Mouse (Mus musculus) midbrain, embryonic 16.5 days (tissue): Measurements from ENCODE around the gene Jph2. TPM values are rescaled to one million over a fixed set of nuclear protein-coding genes. Genes with fewer than 3 reads are reported as not detected.

Source experiments
- ATAC-seq: fragments of 200-750 bp; cut with Nextera tagmentation; 2 replicates; pipeline ENCODE4 v1.8.0; 2017; ENCODE audit warnings: moderate TSS enrichment
- H3K27ac ChIP-seq: fragments of 300-500 bp; sonication (generic); 2 replicates; pipeline ENCODE4 v1.5.1; 2014; ENCODE audit warnings: mild to moderate bottlenecking, low read length, mixed read lengths
- H3K27me3 ChIP-seq: fragments of 300-500 bp; sonication (generic); 2 replicates; pipeline ENCODE4 v1.6.1; 2014; ENCODE audit warnings: low read depth, low read length, mixed read lengths; ENCODE audit not compliant: control insufficient read depth, insufficient read depth
- H3K36me3 ChIP-seq: fragments of 300-500 bp; sonication (generic); 2 replicates; pipeline ENCODE4 v1.6.1; 2014; ENCODE audit warnings: mild to moderate bottlenecking, low read length, moderate library complexity, mixed read lengths; ENCODE audit not compliant: control insufficient read depth, insufficient read depth
- H3K4me1 ChIP-seq: fragments of 300-500 bp; sonication (generic); 2 replicates; pipeline ENCODE4 v1.6.1; 2014; ENCODE audit warnings: mild to moderate bottlenecking, low read length, mixed read lengths; ENCODE audit not compliant: control insufficient read depth, insufficient read depth
- H3K4me2 ChIP-seq: fragments of 300-500 bp; sonication (generic); 2 replicates; pipeline ENCODE4 v1.6.1; 2014; ENCODE audit warnings: mild to moderate bottlenecking, low read length, mixed read lengths
- H3K4me3 ChIP-seq: fragments of 300-500 bp; sonication (generic); 2 replicates; pipeline ENCODE4 v1.5.1; 2014; ENCODE audit warnings: low read depth, mild to moderate bottlenecking, low read length, moderate library complexity, mixed read lengths
- H3K9ac ChIP-seq: fragments of 300-500 bp; sonication (generic); 2 replicates; pipeline ENCODE4 v1.6.1; 2014; ENCODE audit warnings: low read depth, low read length, mixed read lengths
- H3K9me3 ChIP-seq: fragments of 300-500 bp; sonication (generic); replicated peaks from 2 replicates; pipeline ENCODE4 v1.6.1; 2014; ENCODE audit warnings: mild to moderate bottlenecking, low read length, mixed read lengths; ENCODE audit not compliant: control insufficient read depth, poor library complexity, severe bottlenecking
- WGBS: fragments of 180-500 bp; shearing (Covaris S2); extraction: QIAGEN DNeasy Blood & Tissue Kit; methylation state at CpG from one replicate; pipeline ENCODE4 v1.1.7; 2014; 5-methylcytosine and 5-hydroxymethylcytosine counted together
- polyA plus RNA-seq: library from polyadenylated mRNA; unstranded; fragments of >200 nt; fragmentation: Nextera tagmentation; extraction: Ambion mirVana; gene quantifications from 2 replicates; pipeline ENCODE4 v1.2.1, GENCODE M21; 2015

The Jph2 gene
- polyA plus RNA-seq, 1 experiment from 2014 or later, result 1.1 TPM

DNA sequence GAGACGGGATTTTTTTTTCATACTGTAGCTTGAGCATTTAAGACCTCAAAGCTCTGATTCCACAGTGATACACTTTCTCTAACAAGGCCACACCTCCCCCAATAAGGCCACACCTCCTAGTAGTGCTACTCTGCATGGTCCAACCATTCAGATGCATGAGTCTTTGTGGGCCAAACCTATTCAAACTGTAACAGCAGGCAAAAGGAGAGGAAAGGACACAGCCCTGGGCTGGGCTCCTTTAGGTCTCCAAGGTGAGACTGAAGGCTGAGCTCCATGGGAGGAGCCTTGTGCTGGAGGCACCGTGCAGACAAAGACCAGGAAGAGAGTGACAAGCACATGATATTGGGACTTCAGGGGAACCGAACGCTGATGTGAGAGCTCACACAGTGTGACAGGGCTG, 80.5 kb downstream of the Jph2 start:
- WGBS, result 81% methylated on average over 4 of the region's 4 CpGs
- Histone ChIP-seq H3K27me3 (no peaks in the 10 kb centered on the region), H3K4me3 (no peak overlapping the region), H3K36me3 (0 out of 2 replicates have a peak, but pooled peaks cover 3% of the 10 kb centered on the region), H3K9me3 (no peaks in the 10 kb centered on the region), H3K4me2 (no peak overlapping the region), H3K27ac (no peak overlapping the region), H3K9ac (no peak overlapping the region), H3K4me1 (no peaks in the 10 kb centered on the region)
- ATAC-seq, result no peak

- Histone ChIP-seq H3K4me3 (no peak overlapping the region), H3K27me3 (no peaks in the 10 kb centered on the region), H3K36me3 (no peaks in the 10 kb centered on the region), H3K4me1 (peaks cover 8% of the 10 kb centered on the region), H3K9ac (no peak overlapping the region), H3K9me3 (no peaks in the 10 kb centered on the region), H3K27ac (peak overlapping the region; percentile 12; the same call in 1 of the 2 replicates), H3K4me2 (no peak overlapping the region)
- ATAC-seq, result no peak
- WGBS, result 76% methylated on average over 11 of the region's 11 CpGs
Observed at GRCm38 (mm10) chr2:163310163-163310688, 87.6 kb downstream of the Jph2 start.

DNA sequence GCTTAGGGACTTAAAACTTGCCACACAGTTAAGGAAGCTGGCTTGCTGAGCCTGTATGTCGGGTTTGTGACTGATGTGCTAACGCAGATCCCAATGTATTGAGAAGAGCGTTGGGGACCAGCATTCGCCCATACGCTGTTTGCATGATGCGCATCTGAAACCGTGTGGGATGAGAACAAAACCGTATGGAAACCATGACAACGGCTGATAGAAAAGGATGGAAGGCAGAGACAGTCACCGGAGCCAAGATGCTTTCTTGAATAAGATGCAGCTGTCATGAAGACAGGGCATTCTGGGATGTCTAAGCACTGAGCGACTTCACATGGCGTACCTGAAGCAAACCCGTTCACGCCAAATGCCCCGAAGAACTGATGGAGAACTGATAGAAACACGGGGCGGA, 88.4 kb downstream of the Jph2 start:
- H3K27ac ChIP-seq, result peak overlapping the region; percentile 51
- no peaks in the 10 kb centered on the region for H3K27me3 ChIP-seq
- no peak overlapping the region for H3K4me3 ChIP-seq
- H3K4me1 ChIP-seq, result peaks cover 8% of the 10 kb centered on the region
- no peaks in the 10 kb centered on the region for H3K36me3 ChIP-seq
- H3K9ac ChIP-seq, result no peak overlapping the region
- ATAC-seq, result peak; percentile 32; the same call in 1 of the 2 replicates
- WGBS, result 64% methylated on average over 17 of the region's 17 CpGs
- H3K4me2 ChIP-seq, result peak overlapping the region; percentile 24; the same call in 1 of the 2 replicates
- no peaks in the 10 kb centered on the region for H3K9me3 ChIP-seq

DNA sequence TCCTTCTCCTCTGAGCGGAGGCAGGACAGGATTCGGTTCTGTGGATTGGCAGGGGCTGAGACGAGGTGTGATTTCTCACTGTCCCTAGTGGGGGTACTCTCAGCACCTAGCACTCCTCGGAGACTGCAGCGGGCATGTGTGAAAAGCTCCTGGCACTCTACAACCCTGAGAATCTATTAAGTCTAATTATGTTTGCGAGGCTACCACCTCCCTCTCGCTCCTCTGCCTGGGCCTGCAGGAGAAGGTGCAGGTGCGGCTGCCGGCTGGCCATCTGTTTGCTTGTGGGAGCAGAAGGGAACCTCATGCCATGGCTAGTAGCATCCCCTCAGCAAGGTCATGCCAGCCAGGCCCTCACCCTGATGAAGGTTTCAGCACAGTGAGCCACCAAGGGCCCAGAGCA, 94.8 kb downstream of the Jph2 start:
- Histone ChIP-seq H3K27me3 (no peaks in the 10 kb centered on the region), H3K4me2 (no peak overlapping the region), H3K4me3 (no peak overlapping the region), H3K9ac (no peak overlapping the region), H3K36me3 (no peaks in the 10 kb centered on the region), H3K27ac (no peak overlapping the region), H3K4me1 (peaks cover 33% of the 10 kb centered on the region), H3K9me3 (no peaks in the 10 kb centered on the region)
- ATAC-seq, result no peak
- WGBS, result 42% methylated on average over 9 of the region's 9 CpGs

DNA sequence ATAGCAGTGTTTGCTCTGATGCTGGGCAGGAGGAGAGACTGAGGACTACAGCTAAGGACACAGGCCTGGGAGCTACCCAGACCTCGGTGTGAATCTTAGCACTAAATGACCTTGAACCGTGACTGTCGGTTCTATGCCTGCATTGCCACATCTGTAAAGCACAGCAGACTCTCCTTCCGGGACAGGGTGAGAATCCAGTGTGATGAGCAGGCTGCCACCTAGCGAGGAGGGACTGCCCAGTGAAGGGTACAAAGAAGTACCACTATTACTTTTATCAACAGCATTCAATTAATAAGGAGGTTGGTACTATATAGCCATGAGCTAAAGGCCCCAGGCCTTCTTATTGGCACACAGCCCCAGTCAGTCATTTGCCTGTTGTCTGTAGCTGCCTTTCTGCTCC, 96.2 kb downstream of the Jph2 start:
- H3K27me3 ChIP-seq, result no peaks in the 10 kb centered on the region
- 0 out of 2 replicates have a peak overlapping the region, but pooled peaks have one; percentile 30 for H3K9ac ChIP-seq
- no peaks in the 10 kb centered on the region for H3K36me3 ChIP-seq
- no peak overlapping the region for H3K4me3 ChIP-seq
- WGBS, result 66% methylated on average over 5 of the region's 5 CpGs
- H3K9me3 ChIP-seq, result no peaks in the 10 kb centered on the region
- peak overlapping the region; percentile 53 for H3K27ac ChIP-seq
- peaks cover 46% of the 10 kb centered on the region for H3K4me1 ChIP-seq
- ATAC-seq, result no peak
- H3K4me2 ChIP-seq, result no peak overlapping the region

- Histone ChIP-seq H3K4me1 (peaks cover 51% of the 10 kb centered on the region), H3K27me3 (no peaks in the 10 kb centered on the region)
Observed at GRCm38 (mm10) chr2:163300069-163301060, 97.4 kb downstream of the Jph2 start.

GRCm38 (mm10) chr2:163296999-163297630, 100.7 kb downstream of the Jph2 start:
- Histone ChIP-seq H3K36me3 (no peaks in the 10 kb centered on the region), H3K4me3 (no peak overlapping the region), H3K4me1 (peaks cover 47% of the 10 kb centered on the region), H3K9me3 (no peaks in the 10 kb centered on the region), H3K27me3 (no peaks in the 10 kb centered on the region), H3K9ac (no peak overlapping the region), H3K27ac (peak overlapping the region; percentile 77), H3K4me2 (peak overlapping the region; percentile 38)
- peak; percentile 72 for ATAC-seq
- 10% methylated on average over 11 of the region's 11 CpGs for WGBS

More at GRCm38 (mm10) chr2:163300069-163301060, 97.4 kb downstream of the Jph2 start:
- WGBS, result 23% methylated on average over 14 of the region's 14 CpGs
- no peaks in the 10 kb centered on the region for H3K36me3 ChIP-seq
- peak overlapping the region; percentile 53 for H3K27ac ChIP-seq
- no peaks in the 10 kb centered on the region for H3K9me3 ChIP-seq
- no peak overlapping the region for H3K4me3 ChIP-seq
- no peak overlapping the region for H3K4me2 ChIP-seq
- ATAC-seq, result 0 out of 2 replicates have a peak, but pooled peaks have one; percentile 11
- H3K9ac ChIP-seq, result no peak overlapping the region

DNA sequence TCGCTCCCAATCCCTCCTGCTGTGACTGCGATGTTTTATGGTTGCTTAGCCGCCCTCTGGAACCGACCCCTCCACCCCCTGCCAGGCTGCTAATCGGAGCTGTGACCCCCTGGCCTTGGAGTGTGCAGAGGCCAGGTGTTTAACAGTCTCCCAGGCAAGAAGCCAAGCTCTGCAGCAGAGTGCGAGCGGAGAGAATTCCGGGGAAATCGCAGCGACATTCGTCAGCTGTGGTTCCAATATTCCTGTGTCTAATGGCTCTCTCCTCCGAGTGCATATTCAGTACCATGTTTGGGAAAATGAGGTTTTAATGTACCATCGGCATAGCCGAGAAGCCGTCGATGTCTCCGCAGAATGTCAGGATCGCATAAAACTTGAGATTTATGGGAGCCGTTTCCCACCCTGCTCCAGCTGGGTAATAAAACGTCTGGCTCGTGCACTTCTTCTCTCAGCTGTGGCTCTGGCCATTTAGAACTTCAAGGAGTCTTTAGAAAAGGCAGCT, 108.9 kb downstream of the Jph2 start:
- H3K36me3 ChIP-seq, result no peaks in the 10 kb centered on the region
- no peaks in the 10 kb centered on the region for H3K9me3 ChIP-seq
- H3K4me1 ChIP-seq, result peaks cover 37% of the 10 kb centered on the region
- 11% methylated on average over 21 of the region's 21 CpGs for WGBS
- no peak overlapping the region; the same call in 1 of the 2 replicates for H3K4me3 ChIP-seq
- peak overlapping the region; percentile 64 for H3K27ac ChIP-seq
- peak overlapping the region; percentile 42 for H3K4me2 ChIP-seq
- H3K27me3 ChIP-seq, result no peaks in the 10 kb centered on the region
- ATAC-seq, result no peak
- H3K9ac ChIP-seq, result peak overlapping the region; percentile 43; the same call in 1 of the 2 replicates
